12 mouse cellular contexts compared by ENCODE assay signal in genomic region chr7:45308551-45309240, GRCm38 (mm10). TPM values are rescaled to one million over a fixed set of nuclear protein-coding genes. Genes with fewer than 3 reads are reported as not detected.
DNase-seq lines count a peak whose midpoint lies in the region; ATAC-seq lines count a peak whose summit lies in the region.
"Had no signal": no experiment of that assay in that cellular context is flagged by ENCODE, and none has a peak within 500 bp of the region (broad histone marks: within the 10 kb centered on the region; RNA-seq: fewer than 3 reads in every experiment).

No protein-coding gene starts in this region.

- H3K27ac ChIP-seq in limb, embryonic 13.5 days: 0 out of 2 replicates have a peak overlapping the region, but pooled peaks have one; percentile 15
- no peak overlapping the region for H3K27ac ChIP-seq in limb, embryonic 10.5 days
- H3K27ac ChIP-seq: heart, embryonic 10.5 days; hindbrain, embryonic 14.5 days; kidney, postnatal 0 days had no signal

- peaks cover under 1% of the 10 kb centered on the region; the same call in 1 of the 2 replicates for H3K27me3 ChIP-seq in limb, embryonic 13.5 days
- H3K27me3 ChIP-seq in limb, embryonic 10.5 days (ENCODE audit: low read depth, poor library complexity, severe bottlenecking): peaks cover 17% of the 10 kb centered on the region

- no peak for DNase-seq in limb, embryonic 10.5 days (ENCODE audit: low spot score)
- DNase-seq in thymus, postnatal 25 days: peak; percentile 14
- no peak for DNase-seq in thymus, postnatal 0 days (ENCODE audit: low spot score)
- peak; percentile 57 for DNase-seq in ZHBTc4 (ENCODE audit: low read depth, low spot score)
- DNase-seq in cerebellum, postnatal 14 days: no peak
- DNase-seq in kidney, adult 18-20 months: no peak

- H3K36me3 ChIP-seq in limb, embryonic 13.5 days: peaks cover 39% of the 10 kb centered on the region
- H3K36me3 ChIP-seq in limb, embryonic 10.5 days: no peaks in the 10 kb centered on the region

- H3K4me2 ChIP-seq in limb, embryonic 13.5 days (replicated peaks): no peak overlapping the region
- H3K4me2 ChIP-seq: hindbrain, embryonic 14.5 days had no signal

- ATAC-seq in limb, embryonic 13.5 days (ENCODE audit: low FRiP score, low read depth): no peak

- peaks cover 19% of the 10 kb centered on the region for H3K4me1 ChIP-seq in limb, embryonic 13.5 days
- H3K4me1 ChIP-seq in limb, embryonic 10.5 days: peaks cover 34% of the 10 kb centered on the region

- no peak overlapping the region for H3K4me3 ChIP-seq in limb, embryonic 13.5 days
- H3K4me3 ChIP-seq in limb, embryonic 10.5 days: no peak overlapping the region
- H3K4me3 ChIP-seq: heart, embryonic 10.5 days had no signal

- no peak overlapping the region for H3K9ac ChIP-seq in limb, embryonic 13.5 days
- H3K9ac ChIP-seq: hindbrain, embryonic 14.5 days had no signal

- H3K9me3 ChIP-seq in limb, embryonic 13.5 days: no peaks in the 10 kb centered on the region
- no peaks in the 10 kb centered on the region for H3K9me3 ChIP-seq in limb, embryonic 10.5 days (replicated peaks)
- H3K9me3 ChIP-seq: heart, embryonic 10.5 days had no signal

- WGBS in limb, embryonic 13.5 days: 64% methylated on average over 15 of the region's 15 CpGs
- 63% methylated on average over 15 of the region's 15 CpGs for WGBS in limb, embryonic 10.5 days

RNA-seq across cellular contexts. Expression of gene Trpm4, which starts 24.9 kb away (rescaled TPM):
- polyA plus RNA-seq in limb, embryonic 13.5 days (2015; fragmentation: Nextera tagmentation; extraction: Ambion mirVana): 15.8 and 19.6 TPM in 2 replicates
- polyA plus RNA-seq in limb, embryonic 10.5 days (2016; fragmentation: Nextera tagmentation; extraction: Ambion mirVana): 5.2 and 8.4 TPM in 2 replicates
- 4.9 and 5.2 TPM in 2 replicates for polyA plus RNA-seq in thymus, postnatal 0 days (2015; fragmentation: Nextera tagmentation; extraction: Ambion mirVana)

RNA-seq across cellular contexts. Expression of gene Hrc, which starts 26.4 kb away (rescaled TPM):
- 3.9 and 4.3 TPM in 2 replicates for polyA plus RNA-seq in limb, embryonic 13.5 days (2015; fragmentation: Nextera tagmentation; extraction: Ambion mirVana)
- 0.24 and 0.39 TPM in 2 replicates for polyA plus RNA-seq in limb, embryonic 10.5 days (2016; fragmentation: Nextera tagmentation; extraction: Ambion mirVana)
- polyA plus RNA-seq in thymus, postnatal 0 days (2015; fragmentation: Nextera tagmentation; extraction: Ambion mirVana): 0.08 and 0.09 TPM in 2 replicates
- polyA plus RNA-seq: liver, adult 2 months had no signal

RNA-seq across cellular contexts. Expression of gene Slc6a21, which starts 31.4 kb away (rescaled TPM):
- polyA plus RNA-seq in limb, embryonic 13.5 days (2015; fragmentation: Nextera tagmentation; extraction: Ambion mirVana): not detected in 2 replicates
- polyA plus RNA-seq in limb, embryonic 10.5 days (2016; fragmentation: Nextera tagmentation; extraction: Ambion mirVana): not detected in 2 replicates
- 0.08 TPM in 1 of 2 replicates, not detected in the other for polyA plus RNA-seq in thymus, postnatal 0 days (2015; fragmentation: Nextera tagmentation; extraction: Ambion mirVana)
- polyA plus RNA-seq: heart, embryonic 10.5 days; hindbrain, embryonic 14.5 days; kidney, postnatal 0 days; neural tube, embryonic 14.5 days had no signal

RNA-seq across cellular contexts. Expression of gene Ppfia3, which starts 58.1 kb away (rescaled TPM):
- 5.2 and 6.9 TPM in 2 replicates for polyA plus RNA-seq in limb, embryonic 13.5 days (2015; fragmentation: Nextera tagmentation; extraction: Ambion mirVana)
- 2.4 and 5.3 TPM in 2 replicates for polyA plus RNA-seq in limb, embryonic 10.5 days (2016; fragmentation: Nextera tagmentation; extraction: Ambion mirVana)
- polyA plus RNA-seq in thymus, postnatal 0 days (2015; fragmentation: Nextera tagmentation; extraction: Ambion mirVana): 0.27 and 0.49 TPM in 2 replicates
- polyA plus RNA-seq: liver, adult 2 months had no signal

Comparison
In these comparisons a context has a peak if more than half of its experiments do, and no peak if none do; other contexts are left out.
1. DNase-seq: peak in thymus, postnatal 25 days (single experiment) and ZHBTc4 (single experiment); none in limb, embryonic 10.5 days (single experiment), thymus, postnatal 0 days (single experiment), cerebellum, postnatal 14 days (0 of 2) and kidney, adult 18-20 months (single experiment).